Mouse (Mus musculus) kidney, embryonic 16.5 days (tissue): ENCODE results near the gene Cep170b. TPM values are rescaled to one million over a fixed set of nuclear protein-coding genes. Genes with fewer than 3 reads are reported as not detected.

Source experiments
- ATAC-seq: fragments of 200-750 bp; cut with Nextera tagmentation; 2 replicates; pipeline ENCODE4 v1.8.0; 2017; ENCODE audit warnings: moderate TSS enrichment; ENCODE audit not compliant: low FRiP score, low TSS enrichment
- H3K27ac ChIP-seq: fragments of 300-500 bp; sonication (generic); 2 replicates; pipeline ENCODE4 v1.5.1; 2014; ENCODE audit warnings: low read length
- H3K27me3 ChIP-seq: fragments of 300-500 bp; sonication (generic); 2 replicates; pipeline ENCODE4 v1.6.1; 2014; ENCODE audit warnings: low read length, control low read depth, mixed read lengths; ENCODE audit not compliant: insufficient read depth
- H3K36me3 ChIP-seq: fragments of 300-500 bp; sonication (generic); 2 replicates; pipeline ENCODE4 v1.6.1; 2014; ENCODE audit warnings: low read length, control low read depth, mixed read lengths; ENCODE audit not compliant: insufficient read depth
- H3K4me1 ChIP-seq: fragments of 300-500 bp; sonication (generic); 2 replicates; pipeline ENCODE4 v1.6.1; 2014; ENCODE audit warnings: low read length, control low read depth, mixed read lengths; ENCODE audit not compliant: insufficient read depth
- H3K4me2 ChIP-seq: fragments of 300-500 bp; sonication (generic); replicated peaks from 2 replicates; pipeline ENCODE4 v1.6.1; 2014; ENCODE audit warnings: low read depth, low read length
- H3K4me3 ChIP-seq: fragments of 300-500 bp; sonication (generic); 2 replicates; pipeline ENCODE4 v1.5.1; 2014; ENCODE audit warnings: mild to moderate bottlenecking, low read length
- H3K9ac ChIP-seq: fragments of 300-500 bp; sonication (generic); replicated peaks from 2 replicates; pipeline ENCODE4 v1.6.1; 2014; ENCODE audit warnings: low read length
- H3K9me3 ChIP-seq: fragments of 300-500 bp; sonication (generic); 2 replicates; pipeline ENCODE4 v1.6.1; 2016; ENCODE audit warnings: low read length, control low read depth
- WGBS: fragments of 180-500 bp; shearing (Covaris S2); extraction: QIAGEN DNeasy Blood & Tissue Kit; methylation state at CpG from one replicate; pipeline ENCODE4 v1.1.7; 2014; 5-methylcytosine and 5-hydroxymethylcytosine counted together
- polyA plus RNA-seq: library from polyadenylated mRNA; unstranded; fragments of >200 nt; fragmentation: Nextera tagmentation; extraction: Ambion mirVana; gene quantifications from 2 replicates; pipeline ENCODE4 v1.2.1, GENCODE M21; 2015

Cep170b gene
- polyA plus RNA-seq, 1 experiment from 2014 or later, result 17.5 TPM

DNA sequence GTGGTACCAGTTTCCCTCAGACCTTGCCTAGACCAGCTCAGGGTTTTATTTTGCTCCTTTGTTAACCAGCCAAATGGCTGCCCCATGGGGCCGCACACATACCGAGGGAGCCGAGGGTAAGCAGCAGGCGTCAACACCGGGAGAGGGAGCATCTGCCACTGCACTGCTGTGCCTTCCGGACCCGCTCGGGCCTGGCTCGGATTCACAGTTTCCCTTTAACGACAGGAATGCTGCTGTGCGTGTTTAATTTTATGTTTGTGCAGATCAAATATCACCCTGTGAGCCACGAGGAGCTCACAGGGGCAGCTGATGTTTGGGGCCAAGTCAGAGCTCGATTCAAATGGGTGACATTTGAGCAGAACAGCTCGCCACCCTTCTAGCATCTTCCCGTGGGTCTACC, 19.7 kb upstream of the Cep170b start:
- 1% methylated on average over 15 of the region's 15 CpGs for WGBS
- Histone ChIP-seq H3K27me3 (peaks cover 11% of the 10 kb centered on the region), H3K36me3 (no peaks in the 10 kb centered on the region), H3K4me1 (peaks cover 15% of the 10 kb centered on the region; the same call in 1 of the 2 replicates), H3K4me2 (peak overlapping the region; percentile 28), H3K9me3 (no peaks in the 10 kb centered on the region), H3K9ac (peak overlapping the region; percentile 23), H3K4me3 (peak overlapping the region; percentile 10; the same call in 1 of the 2 replicates), H3K27ac (no peak overlapping the region)
- peak; percentile 47; the same call in 1 of the 2 replicates for ATAC-seq

GRCm38 (mm10) chr12:112702374-112703320, 17.6 kb upstream of the Cep170b start:
- Histone ChIP-seq H3K4me1 (peaks cover 25% of the 10 kb centered on the region), H3K36me3 (no peaks in the 10 kb centered on the region), H3K4me3 (no peak overlapping the region), H3K4me2 (no peak overlapping the region), H3K27me3 (peaks cover 19% of the 10 kb centered on the region), H3K9ac (no peak overlapping the region), H3K9me3 (no peaks in the 10 kb centered on the region), H3K27ac (no peak overlapping the region)
- 20% methylated on average over 6 of the region's 6 CpGs for WGBS
- ATAC-seq, result no peak

DNA sequence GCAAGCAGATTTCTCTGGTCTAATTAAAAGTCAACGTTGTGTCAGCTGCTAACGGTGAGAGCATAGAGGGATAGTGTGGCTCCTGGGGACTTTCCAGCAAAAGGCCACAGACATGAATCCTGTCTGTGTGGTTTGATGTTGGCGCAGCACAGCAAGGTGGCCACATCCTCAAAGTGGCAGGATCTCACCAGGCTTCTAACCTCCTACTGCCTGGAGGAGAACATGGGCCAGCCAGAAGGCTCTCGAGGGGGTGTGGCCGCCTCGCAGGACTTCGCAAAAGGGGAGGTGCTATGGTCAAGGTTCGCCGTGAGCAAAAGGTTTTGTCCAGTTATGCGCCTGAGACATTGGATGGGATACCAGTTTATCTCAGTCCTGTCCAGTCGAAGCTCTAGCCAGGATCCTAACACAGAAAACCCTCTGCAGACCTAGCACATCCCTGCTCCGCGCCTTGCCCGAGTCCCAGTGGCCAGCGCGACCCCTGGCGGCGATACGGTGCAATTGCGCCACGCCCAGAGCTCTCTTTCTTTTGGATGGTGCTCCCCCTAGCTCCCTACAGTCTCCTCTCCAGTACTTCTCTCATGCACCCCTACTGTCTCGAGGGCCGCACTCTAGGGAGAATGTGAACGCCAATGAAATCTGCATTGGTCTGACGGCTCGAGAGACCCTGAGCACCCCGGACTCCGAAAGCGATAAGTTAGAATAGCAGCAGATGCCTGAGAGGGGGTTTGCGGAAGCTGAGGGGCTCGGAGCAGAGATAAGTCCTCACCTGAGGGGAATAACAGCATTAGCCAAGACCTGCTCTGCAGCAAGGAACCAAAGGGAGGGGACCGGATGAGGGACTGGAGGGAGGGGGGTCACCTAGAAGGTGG, 13.3 kb upstream of the Cep170b start:
- Histone ChIP-seq H3K4me3 (peak overlapping the region; percentile 28), H3K9ac (peak overlapping the region; percentile 48; the same call in 1 of the 2 replicates), H3K4me1 (peaks cover 15% of the 10 kb centered on the region), H3K4me2 (peak overlapping the region; percentile 53), H3K9me3 (no peaks in the 10 kb centered on the region), H3K27ac (no peak overlapping the region), H3K36me3 (no peaks in the 10 kb centered on the region), H3K27me3 (peaks cover 11% of the 10 kb centered on the region; the same call in 1 of the 2 replicates)
- 13% methylated on average over 32 of the region's 32 CpGs for whole genome bisulfite sequencing
- peak; percentile 87 for ATAC-seq

DNA sequence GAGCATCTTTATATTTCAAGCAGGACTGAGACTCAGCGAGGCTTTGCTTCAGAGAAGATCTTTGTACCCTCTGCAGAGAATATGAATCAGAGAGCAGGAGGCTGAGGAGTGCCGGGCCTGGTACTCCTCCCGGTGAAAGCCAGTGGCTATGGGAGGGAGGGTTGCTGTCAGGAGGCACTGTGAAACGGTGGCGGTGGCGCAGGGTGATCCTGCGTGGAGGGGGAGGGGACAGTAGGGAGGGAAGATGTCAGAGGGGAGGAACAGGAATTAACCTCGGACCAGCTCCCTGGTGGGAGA, 12.7 kb upstream of the Cep170b start:
- Histone ChIP-seq H3K27me3 (peaks cover 11% of the 10 kb centered on the region; the same call in 1 of the 2 replicates), H3K9ac (no peak overlapping the region), H3K4me2 (no peak overlapping the region), H3K36me3 (no peaks in the 10 kb centered on the region), H3K27ac (no peak overlapping the region), H3K4me3 (no peak overlapping the region), H3K9me3 (no peaks in the 10 kb centered on the region), H3K4me1 (peaks cover 15% of the 10 kb centered on the region)
- 23% methylated on average over 8 of the region's 8 CpGs for WGBS
- peak; percentile 29; the same call in 1 of the 2 replicates for ATAC-seq

DNA sequence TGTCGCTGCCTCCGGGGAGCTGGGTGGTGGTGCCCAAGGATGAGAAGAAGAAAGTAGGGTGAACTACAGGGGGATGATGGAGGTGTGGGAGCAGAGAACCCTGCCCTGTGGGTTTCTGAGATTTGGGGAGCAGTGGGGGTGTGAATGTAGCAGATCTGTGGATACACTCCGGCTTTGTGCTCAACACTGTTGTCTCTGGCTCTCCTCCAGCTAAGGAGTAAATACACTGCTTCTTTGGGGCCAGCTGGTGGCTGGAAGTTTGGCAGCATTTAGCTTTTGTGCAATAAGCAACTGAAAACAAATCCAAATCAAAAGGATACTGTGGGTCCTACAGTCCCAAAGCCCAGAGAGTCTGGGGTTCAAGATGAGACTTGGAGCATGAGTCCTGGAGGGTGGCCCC, 6.3 kb upstream of the Cep170b start:
- 54% methylated on average over 3 of the region's 3 CpGs for WGBS
- Histone ChIP-seq H3K36me3 (no peaks in the 10 kb centered on the region), H3K9ac (no peak overlapping the region), H3K27me3 (no peaks in the 10 kb centered on the region), H3K4me1 (peaks cover 2% of the 10 kb centered on the region), H3K27ac (no peak overlapping the region), H3K4me2 (no peak overlapping the region), H3K9me3 (no peaks in the 10 kb centered on the region), H3K4me3 (no peak overlapping the region)
- no peak for ATAC-seq

- no peaks in the 10 kb centered on the region for H3K9me3 ChIP-seq
- H3K4me3 ChIP-seq, result no peak overlapping the region
- 37% methylated on average over 7 of the region's 7 CpGs for WGBS
- H3K36me3 ChIP-seq, result no peaks in the 10 kb centered on the region
- H3K9ac ChIP-seq, result no peak overlapping the region
- no peak overlapping the region for H3K27ac ChIP-seq
- no peak overlapping the region for H3K4me2 ChIP-seq
- peaks cover 26% of the 10 kb centered on the region for H3K4me1 ChIP-seq
- no peak for ATAC-seq
- H3K27me3 ChIP-seq, result no peaks in the 10 kb centered on the region
Measured at GRCm38 (mm10) chr12:112717140-112717539, 3.1 kb upstream of the Cep170b start.

GRCm38 (mm10) chr12:112718995-112719394, 1.3 kb upstream of the Cep170b start:
- ATAC-seq, result no peak
- H3K9ac ChIP-seq, result no peak overlapping the region
- 42% methylated on average over 5 of the region's 5 CpGs for WGBS

DNA sequence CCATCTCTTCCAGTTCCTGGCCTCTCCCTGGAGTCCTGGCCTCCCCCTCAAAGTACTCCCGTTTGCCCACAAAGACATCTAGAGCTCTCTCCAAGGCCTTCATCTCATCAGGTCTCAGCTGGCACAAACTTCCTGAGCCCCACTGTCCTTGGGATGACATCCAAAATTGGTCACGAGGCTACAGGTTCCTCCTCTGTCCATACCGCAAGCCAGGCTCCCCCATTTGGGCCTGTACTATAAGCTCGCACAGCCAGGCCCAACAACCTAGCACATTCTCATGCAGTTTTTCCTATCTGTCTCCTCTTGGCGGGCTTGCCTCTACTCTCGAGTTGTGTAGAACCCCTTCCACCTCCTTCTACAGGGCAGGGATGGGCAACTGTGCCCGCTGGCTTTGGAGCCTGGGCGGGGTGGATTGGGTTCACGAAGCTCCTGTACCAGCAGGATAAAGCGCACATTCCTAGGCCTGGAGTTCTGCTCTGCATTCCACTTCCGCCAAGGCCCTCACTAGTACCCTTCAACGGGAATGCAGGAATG, 702 bp downstream of the Cep170b start:
- H3K27ac ChIP-seq, result peak overlapping the region; percentile 95
- peak overlapping the region; percentile 86 for H3K9ac ChIP-seq
- 43% methylated on average over 12 of the region's 12 CpGs for WGBS
- no peaks in the 10 kb centered on the region for H3K27me3 ChIP-seq
- H3K4me2 ChIP-seq, result peak overlapping the region; percentile 87
- H3K4me1 ChIP-seq, result peaks cover 34% of the 10 kb centered on the region
- H3K4me3 ChIP-seq, result peak overlapping the region; percentile 79
- no peak for ATAC-seq
- H3K9me3 ChIP-seq, result no peaks in the 10 kb centered on the region
- H3K36me3 ChIP-seq, result peaks cover 6% of the 10 kb centered on the region; the same call in 1 of the 2 replicates

More at GRCm38 (mm10) chr12:112718995-112719394, 1.3 kb upstream of the Cep170b start:
- no peaks in the 10 kb centered on the region for H3K36me3 ChIP-seq
- no peak overlapping the region for H3K27ac ChIP-seq
- H3K4me2 ChIP-seq, result no peak overlapping the region
- H3K9me3 ChIP-seq, result no peaks in the 10 kb centered on the region
- no peak overlapping the region for H3K4me3 ChIP-seq
- H3K4me1 ChIP-seq, result peaks cover 34% of the 10 kb centered on the region
- no peaks in the 10 kb centered on the region for H3K27me3 ChIP-seq

GRCm38 (mm10) chr12:112721424-112722239, 1.4 kb downstream of the Cep170b start:
- peak; percentile 69 for ATAC-seq
- 4% methylated on average over 48 of the region's 69 CpGs for WGBS
- peaks cover 34% of the 10 kb centered on the region for H3K4me1 ChIP-seq
- peak overlapping the region; percentile 86 for H3K9ac ChIP-seq
- H3K4me3 ChIP-seq, result peak overlapping the region; percentile 79
- H3K9me3 ChIP-seq, result no peaks in the 10 kb centered on the region
- H3K4me2 ChIP-seq, result peak overlapping the region; percentile 87
- no peaks in the 10 kb centered on the region for H3K27me3 ChIP-seq
- H3K27ac ChIP-seq, result peak overlapping the region; percentile 95
- peaks cover 6% of the 10 kb centered on the region; the same call in 1 of the 2 replicates for H3K36me3 ChIP-seq
